Mouse (Mus musculus): ENCODE measurements around the gene Ptbp2. TPM values are rescaled to one million over a fixed set of nuclear protein-coding genes. Genes with fewer than 3 reads are reported as not detected.

Gene Ptbp2
- polyA plus RNA-seq, 1 experiment from 2014 or later = 240 TPM

Small RNA genes within 50 kb of the gene (microRNA-seq; reads per million reads assigned to microRNA genes)
- gene Gm24744 = not detected

Measured in forebrain, embryonic 10.5 days (tissue).